In the genomic region with DNA sequence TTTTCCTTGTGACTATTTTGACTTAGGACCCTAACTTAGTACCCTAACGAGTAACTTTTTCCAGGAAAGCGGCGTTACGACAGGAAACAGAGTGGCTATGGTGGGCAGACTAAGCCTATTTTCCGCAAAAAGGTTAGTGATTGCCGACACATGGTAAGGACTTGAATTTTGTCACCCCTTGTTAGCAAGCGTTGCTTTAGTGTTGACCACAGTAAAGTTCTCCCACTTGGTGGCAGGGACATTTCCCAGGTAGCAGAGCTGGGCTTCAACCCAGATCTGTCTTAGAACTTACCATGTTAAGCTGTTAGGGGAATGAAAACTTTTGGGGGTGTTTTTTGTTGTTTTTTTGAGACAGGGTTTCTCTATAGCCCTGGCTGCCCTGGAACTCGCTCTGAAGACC, we compare ENCODE assay signal across 1 mouse cellular context.
TF ChIP-seq lines count a peak whose summit lies in the region.

No protein-coding gene starts in this region.

TF ChIP-seq in CH12.LX, 34 proteins besides CTCF, POLR2A, EP300 and RAD21:
- TF ChIP-seq ETS1 (conservative IDR thresholded peaks at IDR 0.05; ENCODE audit: low read depth, low read length) (no peak), MAX (IDR thresholded peaks at IDR 0.05; ENCODE audit: low read length) (0 out of 2 replicates have a peak, but pooled peaks have one; percentile 20)
